Mouse (Mus musculus) limb, embryonic 13.5 days (tissue): ENCODE measurements around the gene Scn2b. TPM values are rescaled to one million over a fixed set of nuclear protein-coding genes. Genes with fewer than 3 reads are reported as not detected.

Experiments
- ATAC-seq: fragments of 200-750 bp; cut with Nextera tagmentation; 2 replicates; pipeline ENCODE4 v1.8.0; 2017; ENCODE audit warnings: low read depth, moderate number of reproducible peaks, moderate TSS enrichment; ENCODE audit not compliant: low FRiP score
- H3K27ac ChIP-seq: fragments of 300-500 bp; sonication (generic); 2 replicates; pipeline ENCODE4 v1.5.1; 2015; ENCODE audit warnings: inconsistent platforms, mild to moderate bottlenecking, moderate library complexity
- H3K27me3 ChIP-seq: fragments of 300-500 bp; sonication (generic); 2 replicates; pipeline ENCODE4 v1.6.1; 2015; ENCODE audit warnings: mild to moderate bottlenecking, inconsistent platforms
- H3K36me3 ChIP-seq: fragments of 300-500 bp; sonication (generic); 2 replicates; pipeline ENCODE4 v1.6.1; 2015; ENCODE audit warnings: inconsistent platforms, mild to moderate bottlenecking, moderate library complexity
- H3K4me1 ChIP-seq: fragments of 300-500 bp; sonication (generic); 2 replicates; pipeline ENCODE4 v1.6.1; 2015; ENCODE audit warnings: inconsistent platforms
- H3K4me2 ChIP-seq: fragments of 300-500 bp; sonication (generic); replicated peaks from 2 replicates; pipeline ENCODE4 v1.6.1; 2015; ENCODE audit warnings: inconsistent platforms, mild to moderate bottlenecking, moderate library complexity
- H3K4me3 ChIP-seq: fragments of 300-500 bp; sonication (generic); 2 replicates; pipeline ENCODE4 v1.5.1; 2015; ENCODE audit warnings: moderate library complexity, mild to moderate bottlenecking, inconsistent platforms
- H3K9ac ChIP-seq: fragments of 300-500 bp; sonication (generic); 2 replicates; pipeline ENCODE4 v1.6.1; 2015; ENCODE audit warnings: mild to moderate bottlenecking, inconsistent platforms
- H3K9me3 ChIP-seq: fragments of 300-500 bp; sonication (generic); 2 replicates; pipeline ENCODE4 v1.6.1; 2016; ENCODE audit warnings: inconsistent platforms
- WGBS: fragments of 180-500 bp; shearing (Covaris S2); methylation state at CpG from one replicate; pipeline ENCODE4 v1.1.7; 2015; 5-methylcytosine and 5-hydroxymethylcytosine counted together
- polyA plus RNA-seq: library from polyadenylated mRNA; unstranded; fragments of >200 nt; fragmentation: Nextera tagmentation; extraction: Ambion mirVana; gene quantifications from 2 replicates; pipeline ENCODE4 v1.2.1, GENCODE M21; 2015

Scn2b gene
- polyA plus RNA-seq: 7.0 and 7.2 TPM in 2 replicates

DNA sequence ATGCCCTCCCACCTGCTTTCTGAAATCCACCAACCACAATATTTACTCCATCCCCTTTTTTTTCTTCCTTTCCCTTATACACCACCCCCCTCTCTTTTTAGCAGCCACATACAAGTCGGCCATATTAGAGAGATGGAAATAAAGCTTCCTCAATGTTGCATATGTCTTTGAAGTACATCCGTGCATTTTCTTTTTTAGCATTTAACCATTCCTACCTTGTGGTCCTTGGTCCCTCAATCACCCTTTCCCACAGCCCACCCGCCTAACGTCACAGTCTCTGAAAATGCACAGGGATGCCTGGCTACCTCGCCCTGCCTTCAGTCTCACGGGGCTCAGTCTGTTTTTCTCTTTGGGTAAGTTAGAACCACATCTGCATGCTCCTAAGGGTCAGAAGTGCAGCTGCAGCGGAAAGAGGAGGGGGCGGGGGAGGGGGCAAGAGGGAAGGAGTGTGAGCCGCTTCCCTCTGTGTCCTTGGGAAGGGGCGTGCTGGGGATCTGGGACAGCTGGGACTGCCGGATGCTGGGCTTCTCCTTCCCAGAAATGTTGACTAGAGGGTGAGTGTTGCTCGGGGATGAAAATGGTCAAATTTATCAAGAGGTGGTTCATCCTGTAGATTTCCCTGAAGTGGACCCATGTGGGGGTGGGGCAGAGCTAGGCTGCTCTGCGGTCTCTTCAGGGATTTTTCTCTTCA is at the start of gene Scn2b:
Scn2b (plus strand) TSS at position 42 of the 691 bp plus-strand sequence.
- Histone ChIP-seq H3K4me3 (peak within 1 kb of the TSS; percentile 71), H3K4me1 (peaks cover 49% of the 10 kb centered on the region), H3K9me3 (no peaks in the 10 kb centered on the region), H3K9ac (peak within 1 kb of the TSS; percentile 85), H3K36me3 (no peaks in the 10 kb centered on the region), H3K27ac (peak within 1 kb of the TSS; percentile 95), H3K27me3 (no peaks in the 10 kb centered on the region), H3K4me2 (peak within 1 kb of the TSS; percentile 84)
- peak; percentile 46 for ATAC-seq
- under 1% methylated on average over 13 of the region's 13 CpGs for WGBS

GRCm38 (mm10) chr9:45071800-45072199 is 45.8 kb upstream of the Scn2b start:
- Histone ChIP-seq H3K36me3 (no peaks in the 10 kb centered on the region), H3K4me1 (no peaks in the 10 kb centered on the region), H3K27me3 (no peaks in the 10 kb centered on the region), H3K4me3 (no peak overlapping the region), H3K9ac (no peak overlapping the region), H3K4me2 (no peak overlapping the region), H3K27ac (no peak overlapping the region), H3K9me3 (no peaks in the 10 kb centered on the region)
- no peak for ATAC-seq
- whole genome bisulfite sequencing: 48% methylated on average over 3 of the region's 3 CpGs

- no peak for ATAC-seq
- no peak overlapping the region for H3K4me2 ChIP-seq
- H3K9me3 ChIP-seq: no peaks in the 10 kb centered on the region
- no peaks in the 10 kb centered on the region for H3K27me3 ChIP-seq
- H3K27ac ChIP-seq: no peak overlapping the region
- WGBS: 71% methylated on average over 3 of the region's 3 CpGs
- no peak overlapping the region for H3K9ac ChIP-seq
- no peak overlapping the region for H3K4me3 ChIP-seq
- no peaks in the 10 kb centered on the region for H3K36me3 ChIP-seq
- no peaks in the 10 kb centered on the region for H3K4me1 ChIP-seq
Measured at GRCm38 (mm10) chr9:45077859-45078258, 39.7 kb upstream of the Scn2b start.

GRCm38 (mm10) chr9:45079011-45079410 is 38.6 kb upstream of the Scn2b start, which contains the start of gene Jaml:
Gene Jaml, plus strand, starts transcription at chr9:45079183.
- H3K4me2 ChIP-seq: no peak within 1 kb of the TSS
- no peaks in the 10 kb centered on the region for H3K4me1 ChIP-seq
- no peaks in the 10 kb centered on the region for H3K27me3 ChIP-seq
- no peak within 1 kb of the TSS for H3K9ac ChIP-seq
- no peaks in the 10 kb centered on the region for H3K36me3 ChIP-seq
- H3K9me3 ChIP-seq: no peaks in the 10 kb centered on the region
- H3K4me3 ChIP-seq: no peak within 1 kb of the TSS
- no peak for ATAC-seq
- 87% methylated on average over 5 of the region's 5 CpGs for WGBS
- H3K27ac ChIP-seq: no peak within 1 kb of the TSS

DNA sequence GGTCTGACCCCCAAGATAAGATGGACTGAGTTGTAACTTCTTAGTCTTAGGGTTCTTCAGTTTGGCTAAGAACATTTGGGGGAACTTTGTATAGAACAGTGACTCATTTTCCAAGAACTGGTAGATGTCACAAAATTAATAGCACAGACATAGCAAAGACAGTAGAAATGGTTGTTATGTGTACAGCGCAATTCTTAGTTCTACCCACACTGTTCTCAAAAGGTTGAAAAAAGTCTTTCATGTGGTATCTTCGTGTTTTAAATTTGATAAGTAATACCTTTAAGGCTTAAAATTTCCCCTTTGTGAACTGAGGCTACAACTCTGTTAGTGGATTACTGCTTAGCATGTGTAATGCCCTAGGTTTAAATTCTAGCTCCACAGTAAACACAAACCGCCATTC is 34.5 kb upstream of the Scn2b start:
- no peaks in the 10 kb centered on the region for H3K27me3 ChIP-seq
- no peak overlapping the region for H3K9ac ChIP-seq
- no peaks in the 10 kb centered on the region for H3K4me1 ChIP-seq
- whole genome bisulfite sequencing: 79% methylated on average over 3 of the region's 3 CpGs
- no peaks in the 10 kb centered on the region for H3K36me3 ChIP-seq
- no peak overlapping the region for H3K4me3 ChIP-seq
- H3K27ac ChIP-seq: no peak overlapping the region
- no peaks in the 10 kb centered on the region for H3K9me3 ChIP-seq
- ATAC-seq: no peak
- H3K4me2 ChIP-seq: no peak overlapping the region

- Histone ChIP-seq H3K9me3 (no peaks in the 10 kb centered on the region), H3K9ac (no peak overlapping the region), H3K4me3 (no peak overlapping the region), H3K36me3 (no peaks in the 10 kb centered on the region), H3K4me2 (no peak overlapping the region), H3K27ac (no peak overlapping the region), H3K27me3 (no peaks in the 10 kb centered on the region), H3K4me1 (no peaks in the 10 kb centered on the region)
- WGBS: 74% methylated on average over 5 of the region's 5 CpGs
- ATAC-seq: no peak
Measured at GRCm38 (mm10) chr9:45084556-45084955, 33.0 kb upstream of the Scn2b start.

GRCm38 (mm10) chr9:45085741-45086690 is 31.6 kb upstream of the Scn2b start:
- Histone ChIP-seq H3K4me2 (no peak overlapping the region), H3K27ac (no peak overlapping the region), H3K4me1 (no peaks in the 10 kb centered on the region), H3K9ac (no peak overlapping the region), H3K4me3 (no peak overlapping the region), H3K27me3 (no peaks in the 10 kb centered on the region), H3K36me3 (no peaks in the 10 kb centered on the region), H3K9me3 (no peaks in the 10 kb centered on the region)
- no peak for ATAC-seq
- WGBS: 84% methylated on average over 12 of the region's 12 CpGs

DNA sequence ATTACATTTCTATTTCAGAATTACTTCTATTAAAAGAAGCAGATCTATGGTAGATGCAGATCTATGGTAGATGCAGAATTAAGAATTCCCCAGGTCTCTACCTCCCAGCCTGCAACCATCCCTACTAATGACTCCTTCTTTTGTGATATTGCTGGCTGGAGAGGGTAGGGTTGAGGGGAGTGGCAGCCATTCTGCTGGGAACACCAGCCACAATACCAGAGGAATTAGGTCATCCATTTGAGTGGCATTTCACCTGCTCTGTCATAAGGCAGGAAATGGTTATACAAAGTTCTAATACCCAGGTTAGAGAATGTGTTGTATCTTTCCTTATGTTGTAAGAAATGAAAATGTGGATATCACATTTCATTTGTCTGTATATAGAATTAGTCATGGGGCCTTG is 29.5 kb upstream of the Scn2b start:
- Histone ChIP-seq H3K27me3 (no peaks in the 10 kb centered on the region), H3K27ac (no peak overlapping the region), H3K9me3 (no peaks in the 10 kb centered on the region), H3K9ac (no peak overlapping the region), H3K36me3 (no peaks in the 10 kb centered on the region), H3K4me2 (no peak overlapping the region), H3K4me1 (no peaks in the 10 kb centered on the region), H3K4me3 (no peak overlapping the region)
- ATAC-seq: no peak

- H3K27ac ChIP-seq: no peak overlapping the region
- WGBS: 80% methylated on average over 3 of the region's 3 CpGs
- H3K4me1 ChIP-seq: no peaks in the 10 kb centered on the region
- H3K4me3 ChIP-seq: no peak overlapping the region
- no peaks in the 10 kb centered on the region for H3K36me3 ChIP-seq
- H3K27me3 ChIP-seq: no peaks in the 10 kb centered on the region
- H3K9ac ChIP-seq: no peak overlapping the region
- no peak for ATAC-seq
- no peak overlapping the region for H3K4me2 ChIP-seq
- no peaks in the 10 kb centered on the region for H3K9me3 ChIP-seq
Measured at GRCm38 (mm10) chr9:45090811-45091210, 26.8 kb upstream of the Scn2b start.

DNA sequence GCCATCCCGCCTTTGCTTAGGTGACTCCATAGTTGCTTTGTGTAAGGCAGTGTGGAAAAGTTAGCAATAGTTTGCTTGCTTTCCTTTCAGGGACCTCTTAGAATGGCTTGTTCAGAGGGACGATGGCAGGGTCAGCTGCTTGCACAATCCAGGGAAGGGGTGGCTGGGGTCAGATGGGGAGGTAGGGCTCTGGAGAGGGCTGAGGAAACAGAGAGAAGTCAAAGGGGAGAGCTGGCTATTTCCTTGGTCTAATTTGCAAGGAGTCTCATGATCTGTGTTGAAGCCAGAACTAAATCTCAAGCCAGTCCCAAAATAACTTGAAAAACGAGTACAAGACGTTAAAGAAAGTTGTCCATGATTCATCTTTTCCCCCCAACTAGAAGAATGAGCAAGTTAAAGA is 24.9 kb upstream of the Scn2b start:
- H3K4me2 ChIP-seq: no peak overlapping the region
- ATAC-seq: no peak

DNA sequence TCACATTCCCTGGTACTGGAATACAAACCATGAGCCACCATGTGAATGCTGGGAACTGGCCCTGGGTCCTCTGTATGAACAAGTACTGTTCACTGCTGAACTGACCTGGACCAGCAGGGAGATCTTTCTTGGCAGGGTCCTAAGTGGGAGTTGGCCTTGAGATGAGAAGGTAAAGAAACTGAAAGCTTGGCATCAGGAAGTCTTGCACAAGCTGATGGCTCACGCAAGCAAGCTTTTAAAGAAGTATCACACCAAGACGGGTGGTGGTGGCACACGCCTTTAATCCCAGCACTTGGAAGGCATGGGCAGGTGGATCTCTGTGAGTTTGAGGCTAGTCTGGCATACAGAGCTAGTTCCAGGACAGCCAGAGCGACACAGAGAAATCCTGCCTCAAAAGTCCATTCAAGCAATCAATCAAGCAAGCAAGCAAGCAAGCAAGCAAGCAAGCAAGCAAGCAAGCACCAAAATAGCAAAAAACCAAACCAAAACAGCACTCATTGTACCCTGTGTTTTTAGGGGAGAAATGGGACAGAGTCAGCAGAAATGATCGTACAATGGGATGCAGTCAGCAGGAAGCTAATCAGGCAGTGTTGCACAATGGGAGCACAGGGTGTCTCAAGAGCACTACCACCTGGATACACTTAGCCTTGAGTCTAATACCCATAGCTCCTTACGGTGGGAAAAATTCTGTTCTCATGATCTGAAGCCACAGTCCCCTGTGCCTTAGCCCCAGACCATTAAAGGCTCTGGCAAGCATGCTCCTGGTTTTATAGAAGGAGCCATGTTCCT is 22.2 kb upstream of the Scn2b start:
- Histone ChIP-seq H3K4me2 (no peak overlapping the region), H3K27ac (no peak overlapping the region), H3K9ac (no peak overlapping the region), H3K9me3 (no peaks in the 10 kb centered on the region), H3K36me3 (no peaks in the 10 kb centered on the region), H3K27me3 (no peaks in the 10 kb centered on the region), H3K4me1 (no peaks in the 10 kb centered on the region), H3K4me3 (no peak overlapping the region)
- 73% methylated on average over 6 of the region's 6 CpGs for WGBS
- ATAC-seq: no peak

More for the DNA sequence above, 24.9 kb upstream of the Scn2b start:
- Histone ChIP-seq H3K4me1 (no peaks in the 10 kb centered on the region), H3K9ac (no peak overlapping the region), H3K4me3 (no peak overlapping the region), H3K9me3 (no peaks in the 10 kb centered on the region), H3K27ac (no peak overlapping the region), H3K27me3 (no peaks in the 10 kb centered on the region), H3K36me3 (no peaks in the 10 kb centered on the region)
- 72% methylated on average over 4 of the region's 4 CpGs for WGBS

DNA sequence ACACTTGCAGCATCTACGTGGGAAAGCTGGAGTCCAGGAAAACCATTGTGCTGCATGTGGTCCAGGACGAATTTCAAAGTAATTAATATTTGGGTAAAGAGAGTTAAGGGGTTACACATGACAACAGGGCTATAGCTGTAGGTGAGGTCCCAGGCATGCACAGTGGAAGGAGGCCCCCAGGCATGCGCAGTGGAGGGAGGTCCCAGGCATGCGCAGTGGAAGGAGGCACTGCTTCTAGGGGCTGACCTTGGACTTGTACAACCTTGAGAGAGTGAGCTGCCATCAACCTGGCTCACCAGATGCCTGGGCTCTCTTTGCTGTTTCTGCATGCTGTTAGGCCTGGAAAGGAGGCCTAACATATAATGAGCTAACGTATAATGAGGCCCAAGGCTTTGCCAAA is 19.7 kb upstream of the Scn2b start:
- peaks cover 9% of the 10 kb centered on the region for H3K4me1 ChIP-seq
- 80% methylated on average over 5 of the region's 5 CpGs for WGBS
- H3K27me3 ChIP-seq: no peaks in the 10 kb centered on the region
- H3K27ac ChIP-seq: no peak overlapping the region
- ATAC-seq: no peak
- no peak overlapping the region for H3K9ac ChIP-seq
- no peaks in the 10 kb centered on the region for H3K36me3 ChIP-seq
- no peaks in the 10 kb centered on the region for H3K9me3 ChIP-seq
- H3K4me2 ChIP-seq: no peak overlapping the region
- no peak overlapping the region for H3K4me3 ChIP-seq
